Mouse (Mus musculus): ENCODE results near the gene Zswim1. TPM values are rescaled to one million over a fixed set of nuclear protein-coding genes. Genes with fewer than 3 reads are reported as not detected.
"Not testable (repeated sequence)": the region's sequence is repeated elsewhere in the genome, so short reads cannot be mapped to it uniquely, and the experiment has no call there.

Zswim1 gene
- polyA plus RNA-seq, 1 experiment from 2014 or later, result 4.4 TPM

DNA sequence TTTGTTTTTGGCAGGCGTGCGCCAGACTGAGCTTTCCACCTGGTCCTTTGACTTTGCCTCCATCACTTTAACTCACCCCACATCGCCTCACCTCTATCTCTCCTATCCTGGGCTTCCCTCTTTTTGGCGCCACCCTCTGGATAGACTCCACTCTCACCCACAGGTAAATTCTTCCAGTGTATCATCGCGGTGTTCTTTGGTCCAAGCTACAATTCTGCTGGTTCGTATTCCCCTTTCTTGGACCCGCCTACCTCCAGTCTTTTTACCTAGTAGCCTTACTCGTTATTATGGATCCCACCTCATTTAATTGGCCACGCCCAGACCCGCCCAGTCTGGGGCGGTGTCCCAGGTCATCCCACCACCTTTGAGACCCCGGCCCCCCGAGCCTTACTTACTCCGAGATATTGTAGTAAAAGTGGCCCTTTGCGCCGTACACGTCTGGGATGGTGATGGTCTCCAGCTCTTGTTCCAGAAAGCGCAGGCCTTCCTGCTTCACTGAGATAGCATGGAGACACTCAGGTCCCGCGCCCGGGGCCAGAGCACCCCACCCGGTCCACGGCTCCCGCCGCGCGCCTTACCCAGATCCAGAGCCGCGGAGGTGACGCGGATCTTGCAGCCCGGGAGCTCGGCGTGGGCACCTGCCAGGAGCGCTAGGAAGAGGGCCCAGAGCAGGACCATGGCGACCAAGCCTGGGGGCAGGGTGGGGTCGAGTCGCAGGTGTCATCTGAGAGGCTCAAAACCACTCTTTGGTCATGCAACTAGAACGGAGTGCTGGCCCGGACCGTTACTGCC is 34.0 kb downstream of the Zswim1 start:
- no peak overlapping the region for H3K9ac ChIP-seq
- 1% methylated on average over 42 of the region's 42 CpGs for WGBS (ENCODE audit: insufficient replicate concordance)

DNA sequence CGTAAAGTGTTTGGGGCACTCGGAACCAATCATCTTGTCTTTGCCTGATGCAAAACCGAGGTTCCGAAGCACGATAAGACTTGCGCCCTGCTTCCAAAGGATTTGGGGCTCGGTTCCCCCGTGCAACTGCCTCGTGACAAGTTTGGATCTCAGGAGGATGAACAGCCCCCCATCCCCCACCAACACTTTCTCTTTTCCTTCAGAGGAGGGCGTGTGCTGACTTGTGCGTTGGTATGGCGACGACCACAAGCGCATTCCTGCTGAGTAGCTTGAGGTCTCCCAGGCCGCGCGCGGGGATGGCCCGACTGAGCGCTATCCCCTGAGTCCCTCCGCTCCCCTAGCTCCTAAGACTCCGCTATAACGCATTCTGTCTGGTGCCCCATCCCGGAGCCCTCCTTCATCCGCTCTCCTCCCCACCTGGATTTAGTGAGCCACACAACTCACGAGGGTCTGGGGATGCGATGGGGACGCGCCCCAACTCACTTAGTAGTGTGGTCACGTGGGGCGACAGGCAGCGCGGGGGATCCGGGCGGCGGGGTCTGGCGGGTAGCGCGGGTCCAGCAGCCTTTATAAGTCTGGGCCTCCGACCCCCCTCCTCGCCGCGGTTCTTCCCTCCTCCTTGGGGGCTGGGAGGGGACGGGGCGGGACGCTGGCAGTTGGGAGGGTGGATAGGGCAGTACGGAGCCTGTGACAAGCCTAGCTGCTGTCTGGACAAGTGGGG is 34.8 kb downstream of the Zswim1 start, which contains the start of gene Pltp:
Pltp (minus strand) TSS at position 611 of the 721 bp plus-strand sequence.
- peaks cover 35% of the 10 kb centered on the region for H3K4me1 ChIP-seq (replicated peaks)
- H3K36me3 ChIP-seq (replicated peaks), result no peaks in the 10 kb centered on the region
- H3K9me3 ChIP-seq (replicated peaks), result no peaks in the 10 kb centered on the region
- 0 out of 2 replicates have a peak, but pooled peaks have one; percentile 14 for ATAC-seq (ENCODE audit: insufficient read depth)
- peak within 1 kb of the TSS; percentile 67 for H3K4me2 ChIP-seq
- H3K4me3 ChIP-seq (replicated peaks), result peak within 1 kb of the TSS; percentile 48
- WGBS (ENCODE audit: insufficient replicate concordance), result under 1% methylated on average over 47 of the region's 47 CpGs
- H3K27ac ChIP-seq (replicated peaks), result no peak within 1 kb of the TSS
- H3K9ac ChIP-seq, result no peak within 1 kb of the TSS
- H3K27me3 ChIP-seq, result peaks cover 71% of the 10 kb centered on the region

More for the DNA sequence above, 34.0 kb downstream of the Zswim1 start:
- Histone ChIP-seq H3K4me1 (replicated peaks) (peaks cover 29% of the 10 kb centered on the region), H3K9me3 (replicated peaks) (no peaks in the 10 kb centered on the region), H3K27me3 (peaks cover 70% of the 10 kb centered on the region), H3K27ac (replicated peaks) (no peak overlapping the region), H3K4me2 (peak overlapping the region; percentile 67), H3K36me3 (replicated peaks) (no peaks in the 10 kb centered on the region), H3K4me3 (replicated peaks) (peak overlapping the region; percentile 48)
- ATAC-seq (ENCODE audit: insufficient read depth), result no peak

DNA sequence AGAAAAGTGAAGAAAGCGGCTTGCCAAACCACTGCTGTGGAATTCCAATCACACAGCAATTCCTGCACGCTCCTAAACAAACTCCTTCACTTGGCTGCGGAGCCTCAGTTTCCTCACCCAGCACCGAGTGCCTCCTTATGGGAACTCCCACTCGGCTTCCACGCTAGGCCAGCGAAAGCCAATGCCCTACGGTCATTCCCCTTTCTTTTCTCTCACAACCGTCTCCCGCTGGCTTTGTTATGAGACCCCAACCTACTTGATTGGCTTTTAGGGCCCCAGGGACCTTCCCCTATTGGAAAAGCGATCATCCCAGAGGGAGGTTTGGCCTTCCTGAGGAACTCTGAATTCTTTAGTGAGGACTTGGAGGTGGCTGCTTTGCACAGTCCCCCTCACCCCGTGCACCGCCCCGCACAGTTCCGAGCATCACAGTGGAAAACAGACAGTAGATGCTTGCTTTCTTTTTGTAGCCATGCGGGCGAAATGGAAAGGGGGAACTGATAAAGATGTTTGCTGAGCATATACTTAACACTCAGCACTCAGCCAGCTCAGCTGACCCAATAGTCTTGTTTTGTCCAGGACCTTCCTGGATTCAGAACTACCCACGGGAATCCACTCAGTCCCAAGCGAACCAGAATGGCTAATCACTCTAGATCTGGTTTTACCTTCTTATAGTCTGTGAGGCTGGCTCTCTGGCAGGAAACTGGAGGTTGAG is 35.5 kb downstream of the Zswim1 start:
- H3K27me3 ChIP-seq, result peaks cover 65% of the 10 kb centered on the region
- ATAC-seq (ENCODE audit: insufficient read depth), result no peak
- H3K27ac ChIP-seq (replicated peaks), result no peak overlapping the region
- 7% methylated on average over 19 of the region's 19 CpGs for WGBS (ENCODE audit: insufficient replicate concordance)
- peak overlapping the region; percentile 67 for H3K4me2 ChIP-seq
- no peaks in the 10 kb centered on the region for H3K36me3 ChIP-seq (replicated peaks)
- no peaks in the 10 kb centered on the region for H3K9me3 ChIP-seq (replicated peaks)
- peaks cover 41% of the 10 kb centered on the region for H3K4me1 ChIP-seq (replicated peaks)
- no peak overlapping the region for H3K9ac ChIP-seq
- H3K4me3 ChIP-seq (replicated peaks), result peak overlapping the region; percentile 48

- Histone ChIP-seq H3K4me3 (replicated peaks) (no peak overlapping the region), H3K27ac (replicated peaks) (0 out of 2 replicates have a peak overlapping the region, but pooled peaks have one; percentile 48)
- ATAC-seq (ENCODE audit: insufficient read depth), result no peak; the same call in 1 of the 2 replicates
Measured at GRCm38 (mm10) chr2:164859155-164859554, 36.7 kb downstream of the Zswim1 start.

GRCm38 (mm10) chr2:164859640-164860432 is 37.4 kb downstream of the Zswim1 start:
- no peak overlapping the region for H3K9ac ChIP-seq
- peak; percentile 69 for ATAC-seq (ENCODE audit: insufficient read depth)

More at GRCm38 (mm10) chr2:164859155-164859554, 36.7 kb downstream of the Zswim1 start:
- WGBS (ENCODE audit: insufficient replicate concordance), result 21% methylated on average over 2 of the region's 2 CpGs
- peaks cover 41% of the 10 kb centered on the region for H3K4me1 ChIP-seq (replicated peaks)
- H3K9ac ChIP-seq, result no peak overlapping the region
- no peaks in the 10 kb centered on the region for H3K36me3 ChIP-seq (replicated peaks)
- peak overlapping the region; percentile 18; the same call in 1 of the 2 replicates for H3K4me2 ChIP-seq
- H3K9me3 ChIP-seq (replicated peaks), result no peaks in the 10 kb centered on the region
- H3K27me3 ChIP-seq, result peaks cover 61% of the 10 kb centered on the region

DNA sequence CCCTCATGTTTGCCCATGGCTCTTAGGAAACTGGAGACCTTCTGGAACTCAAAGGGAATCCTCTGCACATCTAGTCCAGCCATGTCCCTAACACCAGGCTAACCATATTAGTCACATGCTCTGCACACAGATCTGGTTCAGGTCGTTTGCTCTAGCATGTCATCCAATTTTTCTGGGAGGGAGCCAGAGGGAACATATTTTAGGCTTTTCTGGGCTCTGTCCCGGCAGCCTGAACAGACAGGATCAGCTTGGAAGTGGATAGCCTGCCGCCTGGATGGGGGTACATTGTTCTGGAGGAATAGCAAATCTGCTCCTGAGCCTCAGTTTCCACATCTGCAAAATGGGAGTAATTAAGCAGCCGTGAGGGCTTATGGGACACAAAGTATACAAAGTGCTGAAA is 38.6 kb downstream of the Zswim1 start:
- Histone ChIP-seq H3K4me3 (replicated peaks) (no peak overlapping the region), H3K9ac (no peak overlapping the region), H3K27ac (replicated peaks) (no peak overlapping the region), H3K36me3 (replicated peaks) (no peaks in the 10 kb centered on the region), H3K4me2 (no peak overlapping the region), H3K27me3 (peaks cover 42% of the 10 kb centered on the region), H3K4me1 (replicated peaks) (peaks cover 48% of the 10 kb centered on the region), H3K9me3 (replicated peaks) (no peaks in the 10 kb centered on the region)
- ATAC-seq (ENCODE audit: insufficient read depth), result no peak
- WGBS (ENCODE audit: insufficient replicate concordance), result 51% methylated on average over 4 of the region's 4 CpGs

More at GRCm38 (mm10) chr2:164859640-164860432, 37.4 kb downstream of the Zswim1 start:
- 34% methylated on average over 9 of the region's 9 CpGs for WGBS (ENCODE audit: insufficient replicate concordance)
- Histone ChIP-seq H3K4me3 (replicated peaks) (no peak overlapping the region), H3K36me3 (replicated peaks) (no peaks in the 10 kb centered on the region), H3K27ac (replicated peaks) (peak overlapping the region; percentile 48; the same call in 1 of the 2 replicates), H3K4me1 (replicated peaks) (peaks cover 47% of the 10 kb centered on the region), H3K9me3 (replicated peaks) (no peaks in the 10 kb centered on the region), H3K27me3 (peaks cover 55% of the 10 kb centered on the region), H3K4me2 (peak overlapping the region; percentile 18; the same call in 1 of the 2 replicates)

GRCm38 (mm10) chr2:164862179-164862861 is 39.8 kb downstream of the Zswim1 start:
- Histone ChIP-seq H3K27ac (replicated peaks) (peak overlapping the region; percentile 38), H3K4me2 (no peak overlapping the region), H3K9me3 (replicated peaks) (no peaks in the 10 kb centered on the region), H3K36me3 (replicated peaks) (no peaks in the 10 kb centered on the region), H3K4me3 (replicated peaks) (no peak overlapping the region), H3K4me1 (replicated peaks) (peaks cover 42% of the 10 kb centered on the region), H3K27me3 (peaks cover 30% of the 10 kb centered on the region), H3K9ac (no peak overlapping the region)
- 36% methylated on average over 9 of the region's 9 CpGs for WGBS (ENCODE audit: insufficient replicate concordance)
- no peak for ATAC-seq (ENCODE audit: insufficient read depth)

GRCm38 (mm10) chr2:164863411-164863810 is 40.9 kb downstream of the Zswim1 start:
- 85% methylated on average over 9 of the region's 9 CpGs for WGBS (ENCODE audit: insufficient replicate concordance)
- not testable (repeated sequence) for H3K9me3 ChIP-seq (replicated peaks); ATAC-seq (ENCODE audit: insufficient read depth)

DNA sequence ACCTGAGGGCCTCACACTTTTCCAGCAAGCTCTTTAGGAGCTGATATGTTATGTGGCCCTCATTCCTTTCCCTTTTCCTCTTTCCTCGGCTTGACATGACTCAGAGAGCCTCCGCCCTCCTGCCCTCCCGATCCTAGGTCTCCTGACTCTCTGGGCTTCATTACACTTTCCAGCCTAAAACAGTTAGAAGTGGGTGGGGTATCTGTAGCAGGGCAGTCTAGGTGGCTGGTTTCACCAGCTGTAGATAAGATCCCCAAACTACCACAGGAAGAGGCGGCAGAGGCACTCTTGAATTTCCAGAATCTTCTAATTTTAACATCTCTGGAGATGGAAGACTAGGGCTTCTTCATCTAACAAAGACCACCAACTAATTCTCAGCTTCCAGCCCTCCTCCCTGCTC is 42.1 kb downstream of the Zswim1 start:
- ATAC-seq (ENCODE audit: insufficient read depth), result no peak
- Histone ChIP-seq H3K4me2 (no peak overlapping the region), H3K9ac (no peak overlapping the region), H3K27ac (replicated peaks) (no peak overlapping the region), H3K36me3 (replicated peaks) (no peaks in the 10 kb centered on the region), H3K4me3 (replicated peaks) (no peak overlapping the region), H3K4me1 (replicated peaks) (peaks cover 30% of the 10 kb centered on the region), H3K27me3 (peaks cover 7% of the 10 kb centered on the region), H3K9me3 (replicated peaks) (no peaks in the 10 kb centered on the region)
- 20% methylated on average over 4 of the region's 4 CpGs for WGBS (ENCODE audit: insufficient replicate concordance)

More at GRCm38 (mm10) chr2:164863411-164863810, 40.9 kb downstream of the Zswim1 start:
- H3K4me3 ChIP-seq (replicated peaks); H3K27ac ChIP-seq (replicated peaks); H3K36me3 ChIP-seq (replicated peaks); H3K9ac ChIP-seq; H3K4me2 ChIP-seq: not testable (repeated sequence)
- H3K4me1 ChIP-seq (replicated peaks), result peaks cover 35% of the 10 kb centered on the region
- peaks cover 19% of the 10 kb centered on the region for H3K27me3 ChIP-seq

Data from liver, embryonic 15.5 days (tissue).